Mouse (Mus musculus) frontal cortex, adult 2 months (tissue): Measurements from ENCODE around the gene Agpat3. TPM values are rescaled to one million over a fixed set of nuclear protein-coding genes. Genes with fewer than 3 reads are reported as not detected.

Experiments used
- DNase-seq, 2 experiments: peaks; one replicate each; pipeline ENCODE4 v3.0.0; 2022; ENCODE audit warnings: low spot score in 1 of 2; ENCODE audit errors: extremely low spot score in 1 of 2
- polyA plus RNA-seq: library from polyadenylated mRNA; depleted of rRNA; stranded (reverse); fragments of >200 nt; gene quantifications from 2 replicates; pipeline ENCODE4 v1.2.3, GENCODE M21; 2012

Gene Agpat3
- polyA plus RNA-seq, 1 experiment = 220 TPM

GRCm38 (mm10) chr10:78325916-78326647 is 26.2 kb downstream of the Agpat3 start:
- DNase-seq = peak in 1 of 2 experiments; percentile 27

- no peak for DNase-seq
Measured at GRCm38 (mm10) chr10:78324556-78325164, 27.6 kb downstream of the Agpat3 start.

- DNase-seq = peak in 1 of 2 experiments; percentile 55
Measured at GRCm38 (mm10) chr10:78323214-78323880, 28.9 kb downstream of the Agpat3 start.

DNA sequence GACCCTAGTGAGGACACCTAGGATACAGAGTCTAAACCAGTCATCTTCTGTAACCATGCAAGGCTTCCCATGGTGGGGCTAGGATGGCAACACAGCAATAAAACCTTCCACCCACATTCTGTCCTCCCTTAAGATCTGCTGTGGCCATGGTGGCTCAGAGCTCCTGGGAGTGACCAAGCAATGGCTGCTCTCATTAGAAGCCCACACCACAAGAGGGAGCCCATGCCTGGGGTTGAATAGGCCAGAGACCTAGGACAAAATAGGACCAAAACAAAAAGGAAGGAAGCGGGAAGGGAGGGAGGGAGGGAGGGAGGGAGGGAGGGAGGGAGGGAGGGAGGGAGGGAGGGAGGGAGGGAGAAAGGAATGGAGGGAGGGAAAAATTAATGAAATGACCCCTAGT is 29.5 kb downstream of the Agpat3 start:
- no peak for DNase-seq

DNA sequence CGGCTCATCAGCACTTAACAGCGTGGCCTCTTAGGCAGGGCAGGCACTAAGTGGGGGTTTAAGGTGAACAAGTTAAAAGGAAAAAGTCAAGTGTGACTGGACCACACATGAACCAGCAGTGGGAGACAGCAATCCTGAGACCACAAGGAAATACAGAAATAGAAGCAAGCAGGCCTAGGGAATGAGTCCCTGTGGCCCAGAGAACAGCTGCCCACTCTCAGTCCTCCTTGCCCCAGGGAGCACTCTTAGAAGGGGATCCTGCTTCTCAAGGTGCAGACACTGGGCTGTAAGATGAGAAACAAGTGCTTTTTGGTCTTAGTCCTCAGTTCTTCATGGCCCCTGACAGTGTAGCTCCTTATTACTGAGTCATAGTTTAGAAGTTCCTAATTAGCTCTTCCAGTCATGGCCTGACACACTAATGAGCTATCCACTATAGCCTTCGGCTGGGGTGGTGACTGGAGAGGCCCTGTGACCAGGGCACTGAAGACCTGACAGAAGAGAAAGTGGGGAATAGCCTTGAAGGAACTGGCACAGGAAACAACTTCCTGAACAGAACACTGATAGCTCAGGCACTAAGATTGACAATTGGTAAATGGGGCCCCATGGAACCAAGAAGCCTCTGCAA is 31.0 kb downstream of the Agpat3 start:
- DNase-seq = no peak

DNA sequence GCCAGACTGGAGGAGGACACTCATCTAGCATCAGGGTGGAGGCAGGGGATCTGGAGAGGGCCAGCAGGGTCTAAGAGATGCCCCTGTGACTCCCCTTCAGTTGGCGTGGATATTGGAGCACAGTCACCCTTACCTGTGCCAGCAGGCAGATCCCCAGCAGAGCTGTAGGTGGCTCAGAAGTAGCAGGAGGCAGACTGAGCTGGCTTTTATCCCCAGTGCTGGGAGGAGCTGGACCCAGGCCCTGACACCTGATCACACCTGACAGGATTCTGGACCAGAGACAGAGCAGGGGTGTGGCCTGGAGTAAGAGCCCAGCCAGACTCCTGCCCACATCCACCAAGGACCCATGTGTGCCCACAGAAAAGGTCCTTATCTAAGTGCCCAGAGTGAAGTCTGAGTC is 31.8 kb downstream of the Agpat3 start:
- no peak for DNase-seq

DNA sequence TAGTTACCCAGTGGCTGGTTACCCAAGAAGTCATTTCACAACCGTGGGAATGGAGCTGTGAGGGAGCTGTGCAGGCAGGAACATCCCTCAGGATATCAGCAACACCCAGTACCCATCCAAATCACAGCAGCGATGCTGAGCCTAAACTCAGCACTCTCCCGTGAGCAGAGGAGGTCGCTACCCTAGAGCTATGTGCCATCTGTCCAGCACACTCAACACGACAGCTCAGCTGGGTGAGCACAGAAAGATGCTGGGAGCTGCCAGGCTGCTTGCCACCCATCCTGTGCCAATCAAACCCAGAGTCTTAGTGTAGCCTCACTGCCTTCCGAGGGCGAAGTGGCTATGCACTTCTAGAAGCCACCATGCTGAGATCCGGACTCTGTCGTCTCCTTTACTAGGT is 32.3 kb downstream of the Agpat3 start:
- peak in 1 of 2 experiments; percentile 43 for DNase-seq

GRCm38 (mm10) chr10:78317270-78317923 is 34.9 kb downstream of the Agpat3 start:
- DNase-seq = no peak

DNA sequence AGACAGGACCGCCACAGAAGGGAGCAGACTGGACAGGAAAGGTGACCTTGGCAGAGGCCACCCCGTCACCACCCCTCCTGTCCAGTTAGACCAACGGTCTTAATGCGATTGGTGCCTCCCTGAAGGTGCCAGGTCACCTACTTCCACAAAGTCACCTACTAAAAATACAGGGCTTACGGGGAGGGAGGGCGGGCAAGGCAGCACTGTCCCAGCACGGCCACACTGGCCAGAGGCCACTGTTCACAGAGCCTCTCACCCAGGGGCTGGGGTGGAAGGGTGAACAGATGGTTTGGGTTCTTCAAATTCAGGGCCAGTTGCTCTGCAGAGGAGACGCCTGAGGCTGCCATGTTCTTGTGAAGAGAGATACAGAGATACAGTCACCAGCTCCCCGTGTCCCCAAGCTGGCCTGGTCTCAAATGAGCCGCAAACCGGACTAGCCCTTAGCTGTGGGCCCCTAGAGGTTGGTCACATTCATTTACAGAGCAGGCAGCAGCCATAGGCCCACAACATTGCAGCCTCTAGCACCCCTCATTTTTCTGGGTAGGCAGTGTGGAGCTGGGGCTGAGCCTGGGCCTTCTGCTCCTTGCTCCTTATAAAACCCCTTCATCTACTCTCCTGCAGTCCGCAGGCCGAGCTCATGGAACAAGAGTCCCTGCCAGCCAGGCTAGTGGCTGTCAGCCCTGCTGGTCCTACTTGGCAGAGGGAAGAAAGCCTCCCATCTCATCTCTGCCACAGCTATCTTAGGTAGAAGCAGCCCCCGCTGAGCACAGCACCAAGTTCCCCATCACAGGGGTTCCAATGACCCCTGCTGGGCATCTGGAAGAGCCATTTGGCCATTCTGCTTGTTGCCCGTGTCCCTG is 35.8 kb downstream of the Agpat3 start:
- DNase-seq = no peak

DNA sequence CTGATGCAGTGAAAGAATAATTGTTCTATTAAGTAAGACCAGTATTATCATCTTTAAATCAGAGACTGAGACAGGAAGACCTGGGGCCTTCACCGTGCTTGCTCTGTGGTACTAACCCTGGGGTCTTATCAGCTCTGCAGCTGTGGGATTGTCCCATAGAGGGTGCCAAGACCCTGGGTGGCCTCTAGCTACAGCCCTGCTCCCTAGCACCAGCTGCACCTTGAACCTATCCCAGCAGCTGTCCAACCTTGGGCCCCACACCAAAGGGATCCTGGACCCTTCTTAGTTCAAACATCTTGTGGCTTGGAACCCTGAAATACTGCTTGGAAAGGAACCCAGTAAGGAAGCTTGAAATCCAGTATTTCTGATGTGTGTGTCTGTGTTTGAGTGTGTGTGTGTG is 37.1 kb downstream of the Agpat3 start:
- DNase-seq = no peak

- no peak for DNase-seq
Measured at GRCm38 (mm10) chr10:78311886-78312635, 40.2 kb downstream of the Agpat3 start.

- DNase-seq = no peak
Measured at GRCm38 (mm10) chr10:78310747-78311267, 41.5 kb downstream of the Agpat3 start.

DNA sequence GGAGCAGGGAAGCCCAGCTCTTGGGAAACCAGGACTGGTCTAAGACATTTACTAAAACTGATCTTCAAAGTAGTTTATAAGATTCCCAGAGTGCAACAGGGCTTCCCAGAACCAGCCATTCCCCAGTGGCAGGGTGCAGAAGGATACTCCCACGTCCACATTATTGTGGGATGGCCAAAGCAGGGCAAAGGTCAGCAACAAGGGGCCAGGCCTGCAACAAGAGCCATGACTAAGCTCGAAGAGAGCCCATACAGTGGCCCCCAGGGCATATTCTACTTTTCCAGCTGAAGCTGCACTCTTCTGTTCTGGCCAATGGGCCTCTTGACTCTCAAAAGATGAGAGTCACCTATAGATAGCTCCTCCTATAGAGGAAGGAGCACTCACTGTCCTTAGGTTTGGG is 43.7 kb downstream of the Agpat3 start:
- DNase-seq = no peak

- no peak for DNase-seq
Measured at GRCm38 (mm10) chr10:78307391-78307790, 44.9 kb downstream of the Agpat3 start.

DNA sequence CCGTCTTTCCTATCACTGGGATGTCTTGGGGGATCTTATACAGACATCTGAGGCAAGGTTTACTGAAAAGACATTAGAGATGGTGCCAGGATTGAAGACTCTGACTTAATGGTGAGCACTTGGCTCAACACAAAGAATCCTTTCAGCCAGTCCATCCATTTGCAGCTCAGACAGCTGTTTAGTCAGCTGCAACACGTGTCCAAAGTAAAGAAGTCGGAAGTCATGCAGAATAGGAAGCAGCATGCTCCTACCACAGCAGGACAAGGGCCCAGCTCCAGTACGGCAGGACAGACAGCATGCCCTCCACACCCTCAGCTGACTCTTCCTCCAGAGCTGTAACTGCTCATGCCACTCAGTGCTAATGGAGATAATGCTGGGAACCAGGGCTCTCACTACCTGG is 46.3 kb downstream of the Agpat3 start:
- no peak for DNase-seq

GRCm38 (mm10) chr10:78304996-78305395 is 47.3 kb downstream of the Agpat3 start:
- no peak for DNase-seq

DNA sequence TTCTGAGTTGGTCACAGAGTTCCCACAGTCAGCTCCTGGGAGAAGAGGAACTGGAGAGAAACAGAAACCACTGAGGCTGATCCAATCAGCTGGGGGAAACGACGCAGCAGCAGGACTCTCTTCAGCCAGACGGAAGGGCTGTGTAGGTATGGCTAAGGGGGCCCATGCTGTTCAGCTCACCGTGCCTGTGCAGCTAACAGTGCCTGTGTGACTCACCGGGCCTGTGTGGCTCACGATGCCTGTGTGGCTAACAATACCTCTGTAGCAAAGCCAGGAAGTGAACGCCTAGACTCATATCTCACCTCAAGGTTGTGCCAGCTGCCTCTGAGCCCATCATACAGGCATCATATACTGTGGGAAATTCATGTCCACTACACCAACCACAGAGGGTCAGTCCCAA is 48.6 kb downstream of the Agpat3 start:
- DNase-seq = no peak

- peak; percentile 69 to 82 for DNase-seq
Measured at GRCm38 (mm10) chr10:78300061-78300460, 52.2 kb downstream of the Agpat3 start.
